ENCODE assay signal across 8 mouse cellular contexts in the genomic region with DNA sequence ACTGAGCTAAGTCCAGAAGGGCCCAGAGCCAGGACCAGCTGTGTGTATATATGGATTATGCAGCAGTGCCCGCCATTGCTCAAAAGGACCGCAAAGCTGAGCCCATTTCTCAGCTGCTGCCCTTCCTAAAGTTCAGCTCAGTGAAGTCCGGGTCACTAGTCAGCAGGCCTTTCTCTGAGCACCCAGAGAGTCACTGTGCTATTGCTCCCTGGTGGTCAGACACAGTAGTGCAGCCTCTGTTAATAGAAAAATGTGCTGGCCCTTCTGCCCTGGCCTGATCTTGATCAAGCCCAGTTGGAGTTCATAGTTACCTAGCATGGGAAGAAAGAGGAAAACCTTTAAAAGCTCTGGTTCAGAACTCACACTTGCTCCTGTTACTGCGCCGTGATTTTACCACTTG. TPM values are rescaled to one million over a fixed set of nuclear protein-coding genes. Genes with fewer than 3 reads are reported as not detected.
DNase-seq lines count a peak whose midpoint lies in the region; ATAC-seq and TF ChIP-seq lines count a peak whose summit lies in the region.

No protein-coding gene starts in this region.

- no peak overlapping the region for H3K4me2 ChIP-seq in heart, postnatal 0 days (ENCODE audit: low read depth, low read length)

- H3K27me3 ChIP-seq in heart, postnatal 0 days (ENCODE audit: control insufficient read depth, insufficient read depth, low read length), result no peaks in the 10 kb centered on the region

- peak; percentile 59 for TF ChIP-seq CTCF in heart, postnatal 0 days (IDR thresholded peaks at IDR 0.05; ENCODE audit: low read depth)

- no peaks in the 10 kb centered on the region for H3K4me1 ChIP-seq in heart, postnatal 0 days (ENCODE audit: control insufficient read depth, insufficient read depth)

- 29% methylated on average over 5 of the region's 5 CpGs for WGBS in heart, postnatal 0 days

- no peaks in the 10 kb centered on the region for H3K36me3 ChIP-seq in heart, postnatal 0 days (replicated peaks; ENCODE audit: control insufficient read depth, insufficient read depth, low read length)

- no peak overlapping the region for H3K27ac ChIP-seq in heart, postnatal 0 days (ENCODE audit: low read depth)

- ATAC-seq in heart, postnatal 0 days (ENCODE audit: insufficient read depth, low read depth), result no peak
- peak; percentile 68 to 70; a peak in 3 of 4 replicates for ATAC-seq in hematopoietic stem cell, adult 5-6 weeks (replicated peaks in 1 of 2; ENCODE audit: insufficient read depth in 1 of 2, low FRiP score in 2 of 2, low TSS enrichment in 1 of 2, low read depth in 1 of 2, poor library complexity in 2 of 2, severe bottlenecking in 2 of 2)

- no peaks in the 10 kb centered on the region for H3K9me3 ChIP-seq in heart, postnatal 0 days (replicated peaks; ENCODE audit: control insufficient read depth, low read length)

- H3K4me3 ChIP-seq in heart, postnatal 0 days (ENCODE audit: low read depth, low read length), result no peak overlapping the region

- H3K9ac ChIP-seq in heart, postnatal 0 days (replicated peaks; ENCODE audit: low read depth, low read length), result no peak overlapping the region

- DNase-seq in heart, postnatal 0 days (ENCODE audit: low spot score), result peak; percentile 8
- no peak for DNase-seq in heart, adult 8-10 months (ENCODE audit: low spot score)
- DNase-seq in right cerebral cortex, postnatal 4 days, result peak; percentile 58
- no peak for DNase-seq in right cerebral cortex, adult 18-20 months
- DNase-seq in c-Kit-positive CD71-positive TER-119-negative erythroid progenitor cells, embryonic 14.5 days (ENCODE audit: low read depth), result peak; percentile 23
- peak; percentile 48 for DNase-seq in mesoderm, embryonic 11.5 days (ENCODE audit: low read depth, low spot score)
- DNase-seq in Muller cell, postnatal 12 days (ENCODE audit: inconsistent ontology term), result no peak

- no peak for TF ChIP-seq EP300 in heart, postnatal 0 days (IDR thresholded peaks at IDR 0.05; ENCODE audit: low read depth)

RNA-seq across cellular contexts. Expression of a gene that starts 55.7 kb away (rescaled TPM):
- total RNA-seq in heart, postnatal 0 days (2014; rRNA removed; ENCODE audit: low replicate concordance), result 2.1 TPM in 1 of 2 replicates, not detected in the other
- 0.11 and 0.15 TPM in 2 replicates for polyA plus RNA-seq in heart, postnatal 0 days (2015; fragmentation: Nextera tagmentation; extraction: Ambion mirVana)
- 1 to 10 TPM; 2.4 to 3.0 (median 2.5) TPM for total RNA-seq in heart, adult 8-10 months (2022)
- total RNA-seq in hematopoietic stem cell, adult 5-6 weeks (2017), result 0.31 TPM in 1 of 2 replicates, not detected in the other

RNA-seq across cellular contexts. Expression of a gene that starts 55.8 kb away (rescaled TPM):
- 0.43 TPM in 1 of 2 replicates, not detected in the other for total RNA-seq in heart, postnatal 0 days (2014; rRNA removed; ENCODE audit: low replicate concordance)
- 1.2 and 1.3 TPM in 2 replicates for polyA plus RNA-seq in heart, postnatal 0 days (2015; fragmentation: Nextera tagmentation; extraction: Ambion mirVana)
- 1 to 10 TPM; 2.1 to 3.8 (median 2.4) TPM for total RNA-seq in heart, adult 8-10 months (2022)
- total RNA-seq in hematopoietic stem cell, adult 5-6 weeks (2017), result 5.2 and 6.4 TPM in 2 replicates

Comparison
In these comparisons a context has a peak if more than half of its experiments do, and no peak if none do; other contexts are left out.
1. DNase-seq: peak in heart, postnatal 0 days (single experiment), right cerebral cortex, postnatal 4 days (single experiment), c-Kit-positive CD71-positive TER-119-negative erythroid progenitor cells, embryonic 14.5 days (single experiment) and mesoderm, embryonic 11.5 days (single experiment); none in heart, adult 8-10 months (single experiment), right cerebral cortex, adult 18-20 months (single experiment) and Muller cell, postnatal 12 days (single experiment).